Mouse (Mus musculus): ENCODE data around the gene Usp17lb. TPM values are rescaled to one million over a fixed set of nuclear protein-coding genes. Genes with fewer than 3 reads are reported as not detected.
"Not testable (repeated sequence)": the region's sequence is repeated elsewhere in the genome, so short reads cannot be mapped to it uniquely, and the experiment has no call there.

The Usp17lb gene
- not detected in 2 replicates for polyA plus RNA-seq (2015; fragmentation: Nextera tagmentation; extraction: Ambion mirVana)

DNA sequence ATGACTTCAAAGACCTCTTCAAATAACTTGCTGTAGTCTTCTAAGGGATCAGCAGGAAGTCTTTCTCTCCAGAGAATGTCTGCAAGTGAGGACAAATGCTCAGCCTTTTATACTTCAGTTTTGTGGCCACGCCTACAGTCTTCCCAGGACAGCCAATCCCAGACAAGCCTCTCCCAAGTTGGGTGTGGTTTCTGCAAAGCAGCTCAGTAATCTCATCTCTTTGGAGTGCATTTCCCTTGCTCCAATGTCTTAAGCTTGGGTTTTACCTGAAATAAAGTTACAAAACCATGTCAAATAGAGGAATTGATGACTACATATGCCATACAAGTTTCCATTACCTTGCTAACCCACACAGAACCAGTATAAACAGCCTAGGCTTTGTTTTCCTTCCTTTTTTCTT, at the start of gene Usp17lb:
Gene Usp17lb, minus strand, starts transcription at position 101 of the 400 bp plus-strand sequence.
- Histone ChIP-seq H3K36me3 (replicated peaks; ENCODE audit: insufficient read depth, low read length) (no peaks in the 10 kb centered on the region), H3K9me3 (ENCODE audit: low read length) (no peaks in the 10 kb centered on the region), H3K4me1 (ENCODE audit: insufficient read depth) (no peaks in the 10 kb centered on the region), H3K27me3 (ENCODE audit: insufficient read depth, low read length) (no peaks in the 10 kb centered on the region), H3K4me2 (ENCODE audit: low read depth, low read length) (no peak within 1 kb of the TSS), H3K9ac (replicated peaks) (no peak within 1 kb of the TSS), H3K4me3 (ENCODE audit: low read depth, low read length) (no peak within 1 kb of the TSS), H3K27ac (ENCODE audit: low read depth) (no peak within 1 kb of the TSS)
- no peak for TF ChIP-seq EP300 (IDR thresholded peaks at IDR 0.05; ENCODE audit: low read depth)
- no peak for TF ChIP-seq CTCF (IDR thresholded peaks at IDR 0.05; ENCODE audit: low read depth)
- DNase-seq: no peak
- WGBS (ENCODE audit: insufficient replicate concordance): 57% methylated on average over 1 of the region's 1 CpGs
- ATAC-seq: no peak

DNA sequence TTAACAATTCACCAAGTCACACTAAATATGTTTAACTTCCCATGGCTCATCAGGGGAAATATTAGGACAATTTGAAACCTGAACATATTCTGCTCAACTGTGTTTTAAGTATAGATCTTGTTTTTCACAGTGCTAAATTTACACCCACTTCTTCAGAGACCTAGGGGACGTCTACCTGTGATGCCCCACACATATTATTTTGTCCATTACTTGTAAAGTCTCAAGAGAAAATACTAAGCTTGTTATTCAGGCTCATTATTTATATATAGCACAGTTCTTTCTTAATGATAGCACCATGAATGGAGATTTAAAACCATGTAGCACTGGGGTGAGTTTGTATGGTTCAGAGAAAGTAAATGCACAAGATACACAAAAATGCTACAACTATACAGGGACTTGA, 35.3 kb upstream of the Usp17lb start, which contains the start of gene Olfr665:
Gene Olfr665, plus strand, starts transcription at position 301 of the 400 bp plus-strand sequence.
- no peak for TF ChIP-seq EP300 (IDR thresholded peaks at IDR 0.05; ENCODE audit: low read depth)
- no peak for TF ChIP-seq CTCF (IDR thresholded peaks at IDR 0.05; ENCODE audit: low read depth)

DNA sequence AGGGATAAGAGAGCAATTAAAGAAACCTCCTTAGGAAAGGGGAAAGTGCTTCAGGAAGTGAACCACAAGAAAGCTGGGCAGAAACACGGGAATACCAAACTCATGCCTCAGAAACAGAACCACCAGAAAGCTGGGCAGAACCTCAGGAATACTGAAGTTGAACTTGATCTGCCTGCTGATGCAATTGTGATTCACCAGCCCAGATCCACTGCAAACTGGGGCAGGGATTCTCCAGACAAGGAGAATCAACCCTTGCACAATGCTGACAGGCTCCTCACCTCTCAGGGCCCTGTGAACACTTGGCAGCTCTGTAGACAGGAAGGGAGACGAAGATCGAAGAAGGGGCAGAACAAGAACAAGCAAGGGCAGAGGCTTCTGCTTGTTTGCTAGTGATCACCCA, 19.0 kb upstream of the Usp17lb start:
- no peak overlapping the region for H3K27ac ChIP-seq (ENCODE audit: low read depth)
- no peak for DNase-seq
- no peak overlapping the region for H3K4me2 ChIP-seq (ENCODE audit: low read depth, low read length)
- H3K36me3 ChIP-seq (replicated peaks; ENCODE audit: insufficient read depth, low read length): no peaks in the 10 kb centered on the region
- no peak for ATAC-seq
- no peaks in the 10 kb centered on the region for H3K27me3 ChIP-seq (ENCODE audit: insufficient read depth, low read length)
- H3K9me3 ChIP-seq (ENCODE audit: low read length): no peaks in the 10 kb centered on the region
- no peaks in the 10 kb centered on the region for H3K4me1 ChIP-seq (ENCODE audit: insufficient read depth)
- TF ChIP-seq EP300 (IDR thresholded peaks at IDR 0.05; ENCODE audit: low read depth) (no peak), CTCF (IDR thresholded peaks at IDR 0.05; ENCODE audit: low read depth) (no peak)
- H3K4me3 ChIP-seq (ENCODE audit: low read depth, low read length): no peak overlapping the region
- WGBS (ENCODE audit: insufficient replicate concordance): 75% methylated on average over 3 of the region's 3 CpGs
- H3K9ac ChIP-seq (replicated peaks): no peak overlapping the region

More for the DNA sequence above, 35.3 kb upstream of the Usp17lb start, which contains the start of gene Olfr665:
- WGBS (ENCODE audit: insufficient replicate concordance): 28% methylated on average over 1 of the region's 1 CpGs
- H3K9ac ChIP-seq (replicated peaks): no peak within 1 kb of the TSS
- H3K4me1 ChIP-seq (ENCODE audit: insufficient read depth): no peaks in the 10 kb centered on the region
- no peak for ATAC-seq
- H3K27me3 ChIP-seq (ENCODE audit: insufficient read depth, low read length): no peaks in the 10 kb centered on the region
- no peak for DNase-seq
- H3K9me3 ChIP-seq (ENCODE audit: low read length): no peaks in the 10 kb centered on the region
- no peaks in the 10 kb centered on the region for H3K36me3 ChIP-seq (replicated peaks; ENCODE audit: insufficient read depth, low read length)
- H3K27ac ChIP-seq (ENCODE audit: low read depth): no peak within 1 kb of the TSS
- H3K4me3 ChIP-seq (ENCODE audit: low read depth, low read length): no peak within 1 kb of the TSS
- H3K4me2 ChIP-seq (ENCODE audit: low read depth, low read length): no peak within 1 kb of the TSS

DNA sequence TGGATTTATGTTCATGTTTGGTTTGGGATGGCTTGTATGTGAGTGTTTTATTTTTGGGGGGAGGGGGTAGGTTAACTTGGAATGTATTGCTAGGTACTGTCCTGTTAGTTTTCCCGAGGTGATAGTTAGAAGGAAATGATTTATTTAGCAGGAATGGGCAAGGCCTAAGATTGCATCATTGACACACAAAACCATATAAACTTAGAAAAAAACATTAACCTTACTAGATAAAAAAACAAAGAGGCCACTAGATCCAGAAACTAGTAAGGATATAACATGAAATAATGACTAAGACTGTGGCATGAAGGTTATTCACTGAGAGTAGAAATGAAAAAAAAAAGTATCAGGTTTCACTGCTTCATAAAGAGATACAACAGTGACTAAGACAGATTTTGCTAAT, 15.3 kb upstream of the Usp17lb start:
- H3K27me3 ChIP-seq (ENCODE audit: insufficient read depth, low read length): no peaks in the 10 kb centered on the region
- ATAC-seq: no peak
- H3K9me3 ChIP-seq (ENCODE audit: low read length): no peaks in the 10 kb centered on the region
- WGBS (ENCODE audit: insufficient replicate concordance): 53% methylated on average over 1 of the region's 1 CpGs
- TF ChIP-seq EP300 (IDR thresholded peaks at IDR 0.05; ENCODE audit: low read depth) (no peak), CTCF (IDR thresholded peaks at IDR 0.05; ENCODE audit: low read depth) (no peak)
- no peak for DNase-seq
- no peaks in the 10 kb centered on the region for H3K4me1 ChIP-seq (ENCODE audit: insufficient read depth)
- no peak overlapping the region for H3K4me3 ChIP-seq (ENCODE audit: low read depth, low read length)
- H3K4me2 ChIP-seq (ENCODE audit: low read depth, low read length): no peak overlapping the region
- H3K36me3 ChIP-seq (replicated peaks; ENCODE audit: insufficient read depth, low read length): no peaks in the 10 kb centered on the region
- H3K27ac ChIP-seq (ENCODE audit: low read depth): no peak overlapping the region
- H3K9ac ChIP-seq (replicated peaks): no peak overlapping the region

GRCm38 (mm10) chr7:104856709-104857108, 14.3 kb upstream of the Usp17lb start, which contains the start of gene Usp17la:
TSS of gene Usp17la (plus strand) at chr7:104857009.
- DNase-seq; ATAC-seq; H3K36me3 ChIP-seq (replicated peaks; ENCODE audit: insufficient read depth, low read length); H3K4me1 ChIP-seq (ENCODE audit: insufficient read depth); H3K4me3 ChIP-seq (ENCODE audit: low read depth, low read length); H3K9me3 ChIP-seq (ENCODE audit: low read length); H3K27me3 ChIP-seq (ENCODE audit: insufficient read depth, low read length); H3K27ac ChIP-seq (ENCODE audit: low read depth); H3K9ac ChIP-seq (replicated peaks); H3K4me2 ChIP-seq (ENCODE audit: low read depth, low read length): not testable (repeated sequence)
- 58% methylated on average over 2 of the region's 2 CpGs for WGBS (ENCODE audit: insufficient replicate concordance)

DNA sequence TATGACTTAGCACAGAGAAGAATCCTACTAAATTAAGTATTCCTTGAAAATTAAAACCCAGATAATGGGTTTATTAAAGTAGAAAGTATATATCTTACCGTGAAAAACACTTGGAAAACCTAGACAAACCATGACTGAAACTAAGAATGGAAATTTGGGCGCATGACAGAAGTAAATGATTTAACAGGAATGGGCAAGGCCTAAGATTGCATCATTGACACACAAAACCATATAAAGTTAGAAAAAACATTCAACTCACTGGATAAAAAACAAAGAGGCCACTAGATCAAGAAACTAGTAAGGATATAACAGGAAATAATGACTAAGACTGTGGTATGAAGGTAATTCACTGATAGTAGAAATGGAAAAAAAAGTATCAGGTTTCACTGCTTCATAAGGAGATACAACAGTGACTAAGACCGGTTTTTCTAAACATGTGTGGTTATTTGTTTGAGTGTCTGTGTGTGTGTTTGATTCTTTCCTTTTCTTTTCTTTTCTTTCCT, 12.9 kb upstream of the Usp17lb start:
- WGBS (ENCODE audit: insufficient replicate concordance): 64% methylated on average over 3 of the region's 3 CpGs
- no peak overlapping the region for H3K4me2 ChIP-seq (ENCODE audit: low read depth, low read length)
- H3K36me3 ChIP-seq (replicated peaks; ENCODE audit: insufficient read depth, low read length): no peaks in the 10 kb centered on the region
- no peak overlapping the region for H3K9ac ChIP-seq (replicated peaks)
- H3K27me3 ChIP-seq (ENCODE audit: insufficient read depth, low read length): no peaks in the 10 kb centered on the region
- no peaks in the 10 kb centered on the region for H3K9me3 ChIP-seq (ENCODE audit: low read length)
- no peaks in the 10 kb centered on the region for H3K4me1 ChIP-seq (ENCODE audit: insufficient read depth)
- TF ChIP-seq CTCF (IDR thresholded peaks at IDR 0.05; ENCODE audit: low read depth) (no peak), EP300 (IDR thresholded peaks at IDR 0.05; ENCODE audit: low read depth) (no peak)
- ATAC-seq (no peak), DNase-seq (no peak)
- no peak overlapping the region for H3K4me3 ChIP-seq (ENCODE audit: low read depth, low read length)
- H3K27ac ChIP-seq (ENCODE audit: low read depth): no peak overlapping the region

- H3K4me1 ChIP-seq (ENCODE audit: insufficient read depth); H3K4me2 ChIP-seq (ENCODE audit: low read depth, low read length); H3K27me3 ChIP-seq (ENCODE audit: insufficient read depth, low read length); H3K4me3 ChIP-seq (ENCODE audit: low read depth, low read length); ATAC-seq; H3K9me3 ChIP-seq (ENCODE audit: low read length); DNase-seq; H3K36me3 ChIP-seq (replicated peaks; ENCODE audit: insufficient read depth, low read length); H3K27ac ChIP-seq (ENCODE audit: low read depth); H3K9ac ChIP-seq (replicated peaks): not testable (repeated sequence)
- WGBS (ENCODE audit: insufficient replicate concordance): 79% methylated on average over 2 of the region's 2 CpGs
Observed at GRCm38 (mm10) chr7:104851546-104851945, 9.1 kb upstream of the Usp17lb start.
